Mouse (Mus musculus) kidney, adult 2 months (tissue): ENCODE data around the gene Alkbh5. TPM values are rescaled to one million over a fixed set of nuclear protein-coding genes. Genes with fewer than 3 reads are reported as not detected.
A peak's percentile ranks its signal among the peaks of the same experiment; 100 is the strongest.

Source experiments
- DNase-seq: peaks from one replicate; pipeline ENCODE4 v3.0.0; 2021
- H3K27ac ChIP-seq: fragments of 200-500 bp; 2 replicates; pipeline ENCODE4 v1.5.1; 2012; ENCODE audit warnings: low read depth, low read length, control low read depth, inconsistent platforms; ENCODE audit not compliant: insufficient read depth
- H3K27me3 ChIP-seq: fragments of 200-500 bp; replicated peaks from 2 replicates; pipeline ENCODE4 v1.6.1; 2012; ENCODE audit warnings: mild to moderate bottlenecking, moderate library complexity, low read length, inconsistent platforms; ENCODE audit not compliant: control insufficient read depth, insufficient read depth
- H3K36me3 ChIP-seq: fragments of 200-500 bp; 2 replicates; pipeline ENCODE4 v1.6.1; 2012; ENCODE audit warnings: mild to moderate bottlenecking, moderate library complexity, low read length, inconsistent platforms; ENCODE audit not compliant: control insufficient read depth, insufficient read depth
- H3K4me1 ChIP-seq: fragments of 200-500 bp; 2 replicates; pipeline ENCODE4 v1.6.1; 2011; ENCODE audit warnings: low read length; ENCODE audit not compliant: control insufficient read depth, insufficient read depth
- H3K4me3 ChIP-seq: fragments of 200-500 bp; 2 replicates; pipeline ENCODE4 v1.5.1; 2011; ENCODE audit warnings: mild to moderate bottlenecking, low read depth, low read length, control low read depth; ENCODE audit not compliant: insufficient read depth
- CTCF ChIP-seq: fragments of 200-500 bp; conservative IDR thresholded peaks from 2 replicates; pipeline ENCODE4 v1.5.1; 2011; ENCODE audit warnings: low read depth, mild to moderate bottlenecking, control low read depth, low read length, moderate library complexity, mixed read lengths; ENCODE audit not compliant: insufficient read depth, insufficient read length
- POLR2A ChIP-seq: fragments of 200-500 bp; IDR thresholded peaks from one replicate; pipeline ENCODE4 v1.6.1; 2011; ENCODE audit warnings: low read depth, low read length, control low read depth
- WGBS: fragments of 180-500 bp; shearing (Covaris S2); methylation state at CpG from one replicate; pipeline ENCODE4 v1.1.7; 2018; 5-methylcytosine and 5-hydroxymethylcytosine counted together
- polyA plus RNA-seq: library from polyadenylated mRNA; depleted of rRNA; stranded (reverse); fragments of >200 nt; gene quantifications from 2 replicates; pipeline ENCODE4 v1.2.3, GENCODE M21; 2012

Alkbh5 gene
- polyA plus RNA-seq, 1 experiment = 39.7 TPM

GRCm38 (mm10) chr11:60512520-60512919 is 23.7 kb upstream of the Alkbh5 start:
- no peak for DNase-seq
- Histone ChIP-seq H3K27ac (no peak overlapping the region), H3K27me3 (no peaks in the 10 kb centered on the region), H3K4me3 (no peak overlapping the region), H3K36me3 (no peaks in the 10 kb centered on the region), H3K4me1 (no peaks in the 10 kb centered on the region)
- 89% methylated on average over 2 of the region's 2 CpGs for WGBS
- TF ChIP-seq CTCF = peak; percentile 23; the same call in 1 of the 2 replicates
- TF ChIP-seq POLR2A = no peak

GRCm38 (mm10) chr11:60514941-60515340 is 21.2 kb upstream of the Alkbh5 start:
- no peak for DNase-seq
- WGBS = 67% methylated on average over 2 of the region's 2 CpGs
- Histone ChIP-seq H3K27me3 (no peaks in the 10 kb centered on the region), H3K27ac (no peak overlapping the region), H3K36me3 (no peaks in the 10 kb centered on the region), H3K4me1 (no peaks in the 10 kb centered on the region), H3K4me3 (no peak overlapping the region)
- TF ChIP-seq POLR2A = no peak
- no peak for TF ChIP-seq CTCF

- WGBS = 61% methylated on average over 4 of the region's 4 CpGs
- no peaks in the 10 kb centered on the region for H3K27me3 ChIP-seq
- peak; percentile 56 for DNase-seq
Observed at GRCm38 (mm10) chr11:60518305-60518704, 17.9 kb upstream of the Alkbh5 start.

GRCm38 (mm10) chr11:60522027-60522426 is 14.2 kb upstream of the Alkbh5 start:
- DNase-seq = no peak
- 81% methylated on average over 5 of the region's 5 CpGs for WGBS
- Histone ChIP-seq H3K27me3 (no peaks in the 10 kb centered on the region), H3K27ac (no peak overlapping the region), H3K4me3 (no peak overlapping the region), H3K36me3 (no peaks in the 10 kb centered on the region), H3K4me1 (no peaks in the 10 kb centered on the region)
- TF ChIP-seq CTCF = no peak
- TF ChIP-seq POLR2A = no peak

More at GRCm38 (mm10) chr11:60518305-60518704, 17.9 kb upstream of the Alkbh5 start:
- TF ChIP-seq CTCF = no peak
- no peak overlapping the region for H3K27ac ChIP-seq
- no peaks in the 10 kb centered on the region for H3K4me1 ChIP-seq
- H3K36me3 ChIP-seq = no peaks in the 10 kb centered on the region
- H3K4me3 ChIP-seq = no peak overlapping the region

- no peak overlapping the region for H3K27ac ChIP-seq
- no peaks in the 10 kb centered on the region for H3K36me3 ChIP-seq
- no peak for TF ChIP-seq POLR2A
- no peak for TF ChIP-seq CTCF
- WGBS = 93% methylated on average over 6 of the region's 6 CpGs
- DNase-seq = no peak
- no peaks in the 10 kb centered on the region for H3K27me3 ChIP-seq
- H3K4me3 ChIP-seq = no peak overlapping the region
- no peaks in the 10 kb centered on the region for H3K4me1 ChIP-seq
Observed at GRCm38 (mm10) chr11:60522661-60523365, 13.4 kb upstream of the Alkbh5 start.

- no peaks in the 10 kb centered on the region for H3K36me3 ChIP-seq
- H3K27me3 ChIP-seq = no peaks in the 10 kb centered on the region
- H3K4me3 ChIP-seq = no peak overlapping the region
- H3K4me1 ChIP-seq = no peaks in the 10 kb centered on the region
- H3K27ac ChIP-seq = no peak overlapping the region
- TF ChIP-seq CTCF (no peak), POLR2A (no peak)
- peak; percentile 94 for DNase-seq
- WGBS = 33% methylated on average over 4 of the region's 4 CpGs
Observed at GRCm38 (mm10) chr11:60526461-60526860, 9.7 kb upstream of the Alkbh5 start.

GRCm38 (mm10) chr11:60535676-60536075 is 505 bp upstream of the Alkbh5 start:
- peaks cover 18% of the 10 kb centered on the region; the same call in 1 of the 2 replicates for H3K4me1 ChIP-seq
- no peaks in the 10 kb centered on the region for H3K36me3 ChIP-seq
- H3K27ac ChIP-seq = no peak overlapping the region
- DNase-seq = no peak
- no peak overlapping the region for H3K4me3 ChIP-seq
- H3K27me3 ChIP-seq = no peaks in the 10 kb centered on the region
- TF ChIP-seq CTCF = no peak
- no peak for TF ChIP-seq POLR2A
- 94% methylated on average over 2 of the region's 2 CpGs for WGBS
